Mouse (Mus musculus) urinary bladder, postnatal 0 days (tissue): ENCODE results near the gene Krtap13. TPM values are rescaled to one million over a fixed set of nuclear protein-coding genes. Genes with fewer than 3 reads are reported as not detected.

Experiments
- polyA plus RNA-seq: library from polyadenylated mRNA; unstranded; fragments of >200 nt; fragmentation: Nextera tagmentation; extraction: Ambion mirVana; gene quantifications from 2 replicates; pipeline ENCODE4 v1.2.1, GENCODE M21; 2015

The Krtap13 gene
- polyA plus RNA-seq = not detected in 2 replicates

GRCm38 (mm10) chr16:88751535-88751934, at the start of gene Krtap13:
Krtap13 (minus strand) TSS chr16:88751635.

GRCm38 (mm10) chr16:88777596-88777995, 26.2 kb upstream of the Krtap13 start, which contains the start of gene Gm5965:
Gm5965 (plus strand) TSS chr16:88777896.

DNA sequence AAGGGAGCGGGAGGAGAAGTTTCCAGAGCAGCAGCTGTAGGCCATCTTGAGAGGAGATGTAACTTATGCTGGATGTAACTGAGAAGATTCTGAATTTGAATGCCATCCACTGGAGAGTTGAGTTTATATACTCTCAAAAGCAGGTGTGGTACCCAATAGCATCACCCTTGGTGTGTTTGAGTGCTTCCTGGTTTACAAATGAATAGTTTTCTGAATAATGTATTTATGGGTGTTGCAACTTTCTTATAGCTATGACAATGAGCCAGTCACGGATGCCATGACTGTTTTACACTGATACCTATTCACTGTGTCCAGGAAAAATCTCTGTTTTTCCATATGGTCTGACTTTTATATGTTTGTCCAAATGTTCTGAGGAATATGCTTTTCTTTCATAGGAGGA, 22.7 kb upstream of the Krtap13 start, which contains the start of gene 2310057N15Rik:
Gene 2310057N15Rik (minus strand): TSS at position 101 of the 400 bp plus-strand sequence.

GRCm38 (mm10) chr16:88758547-88758946, 7.1 kb upstream of the Krtap13 start, which contains the start of gene 2310034C09Rik:
2310034C09Rik (plus strand) TSS chr16:88758847.

DNA sequence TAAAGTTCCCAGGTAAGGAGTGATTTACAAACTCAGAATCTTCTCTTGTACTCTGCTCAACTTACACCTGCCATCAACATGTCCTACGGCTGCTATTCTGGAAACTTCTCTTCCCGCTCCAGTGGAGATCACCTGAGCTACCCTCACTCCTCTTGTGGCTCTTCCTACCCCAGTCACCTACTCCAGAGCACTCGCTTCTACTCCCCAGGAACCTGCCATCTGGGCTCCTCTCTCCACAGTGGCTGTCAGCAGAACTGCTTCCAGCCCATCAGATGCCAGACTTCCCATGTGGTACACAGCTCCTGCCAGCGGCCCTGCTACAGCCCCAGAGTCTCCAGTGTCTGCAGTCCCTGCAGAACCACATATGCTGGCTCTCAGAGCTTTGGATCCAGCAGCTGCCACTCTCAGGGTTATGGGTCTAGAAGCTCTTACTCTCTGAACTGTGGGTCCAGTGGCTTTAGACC, 22.6 kb downstream of the Krtap13 start, which contains the start of gene Krtap13-1:
Gene Krtap13-1 (plus strand): TSS at position 51 of the 464 bp plus-strand sequence.

GRCm38 (mm10) chr16:88707496-88708012, 43.9 kb downstream of the Krtap13 start, which contains the start of gene 2310061N02Rik:
2310061N02Rik (minus strand) TSS chr16:88707962.

Other genes starting within 250 kb of the Krtap13 start
- gene Cldn17, start 244.7 kb downstream of the Krtap13 start, polyA plus RNA-seq = not detected in 2 replicates
- 113 and 123 TPM in 2 replicates for gene Cldn8, start 188.5 kb downstream of the Krtap13 start, polyA plus RNA-seq
- not detected in 2 replicates for gene Krtap24-1, start 139.4 kb downstream of the Krtap13 start, polyA plus RNA-seq
- not detected in 2 replicates for gene 2310079G19Rik, start 124.0 kb downstream of the Krtap13 start, polyA plus RNA-seq
- gene Krtap26-1, start 103.8 kb downstream of the Krtap13 start, polyA plus RNA-seq = not detected in 2 replicates
- not detected in 2 replicates for gene Krtap27-1, start 80.0 kb downstream of the Krtap13 start, polyA plus RNA-seq
- not detected in 2 replicates for gene 2310061N02Rik, start 43.7 kb downstream of the Krtap13 start, polyA plus RNA-seq
- not detected in 2 replicates for gene Krtap13-1, start 22.8 kb downstream of the Krtap13 start, polyA plus RNA-seq
- gene 2310034C09Rik, start 7.2 kb upstream of the Krtap13 start, polyA plus RNA-seq = not detected in 2 replicates
- not detected in 2 replicates for gene 2310057N15Rik, start 22.6 kb upstream of the Krtap13 start, polyA plus RNA-seq
- not detected in 2 replicates for gene Gm5965, start 26.3 kb upstream of the Krtap13 start, polyA plus RNA-seq
- gene Gm20741, start 60.6 kb upstream of the Krtap13 start, polyA plus RNA-seq = not detected in 2 replicates
- gene Krtap15, start 68.6 kb upstream of the Krtap13 start, polyA plus RNA-seq = not detected in 2 replicates
- not detected in 2 replicates for gene Krtap14, start 74.5 kb upstream of the Krtap13 start, polyA plus RNA-seq
- not detected in 2 replicates for gene Krtap19-1, start 117.8 kb upstream of the Krtap13 start, polyA plus RNA-seq
- gene Krtap19-2, start 122.6 kb upstream of the Krtap13 start, polyA plus RNA-seq = not detected in 2 replicates
- not detected in 2 replicates for gene Krtap19-3, start 126.4 kb upstream of the Krtap13 start, polyA plus RNA-seq
- not detected in 2 replicates for gene Krtap19-4, start 133.5 kb upstream of the Krtap13 start, polyA plus RNA-seq
- not detected in 2 replicates for gene Krtap19-5, start 144.8 kb upstream of the Krtap13 start, polyA plus RNA-seq
- gene Krtap19-9b, start 180.6 kb upstream of the Krtap13 start, polyA plus RNA-seq = not detected in 2 replicates
- gene Krtap16-3, start 211.2 kb upstream of the Krtap13 start, polyA plus RNA-seq = not detected in 2 replicates